Mouse (Mus musculus): ENCODE results near the gene Eml5.

Eml5 gene

GRCm38 (mm10) chr12:98833901-98834300 lies 67.4 kb downstream of the Eml5 start:
- no peak for DNase-seq (ENCODE audit: low spot score in 2 of 2)

GRCm38 (mm10) chr12:98832929-98833598 lies 68.2 kb downstream of the Eml5 start:
- DNase-seq (ENCODE audit: low spot score in 2 of 2): no peak

- no peak for DNase-seq (ENCODE audit: low spot score in 2 of 2)
Observed at GRCm38 (mm10) chr12:98831122-98831521, 70.2 kb downstream of the Eml5 start.

GRCm38 (mm10) chr12:98820781-98821180 lies 80.5 kb downstream of the Eml5 start:
- no peak for DNase-seq (ENCODE audit: low spot score in 2 of 2)

GRCm38 (mm10) chr12:98804078-98804748 lies 97.1 kb downstream of the Eml5 start:
- no peak for DNase-seq (ENCODE audit: low spot score in 2 of 2)

GRCm38 (mm10) chr12:98802245-98802644 lies 99.0 kb downstream of the Eml5 start:
- DNase-seq (ENCODE audit: low spot score in 2 of 2): no peak

GRCm38 (mm10) chr12:98800334-98800733 lies 101.0 kb downstream of the Eml5 start:
- no peak for DNase-seq (ENCODE audit: low spot score in 2 of 2)

- no peak for DNase-seq (ENCODE audit: low spot score in 2 of 2)
Observed at GRCm38 (mm10) chr12:98795731-98796318, 105.5 kb downstream of the Eml5 start.

- DNase-seq (ENCODE audit: low spot score in 2 of 2): no peak
Observed at GRCm38 (mm10) chr12:98784251-98784650, 117.0 kb downstream of the Eml5 start.

GRCm38 (mm10) chr12:98779148-98779547 lies 122.1 kb downstream of the Eml5 start:
- DNase-seq (ENCODE audit: low spot score in 2 of 2): peak in 1 of 2 experiments; percentile 66

- no peak for DNase-seq (ENCODE audit: low spot score in 2 of 2)
Observed at GRCm38 (mm10) chr12:98777509-98777908, 123.8 kb downstream of the Eml5 start.

GRCm38 (mm10) chr12:98766241-98766640 lies 135.0 kb downstream of the Eml5 start:
- no peak for DNase-seq (ENCODE audit: low spot score in 2 of 2)

- DNase-seq (ENCODE audit: low spot score in 2 of 2): no peak
Observed at GRCm38 (mm10) chr12:98759700-98760099, 141.6 kb downstream of the Eml5 start.

- no peak for DNase-seq (ENCODE audit: low spot score in 2 of 2)
Observed at GRCm38 (mm10) chr12:98757636-98758035, 143.6 kb downstream of the Eml5 start.

- DNase-seq (ENCODE audit: low spot score in 2 of 2): no peak
Observed at GRCm38 (mm10) chr12:98747380-98747753, 153.9 kb downstream of the Eml5 start.

- DNase-seq (ENCODE audit: low spot score in 2 of 2): peak; percentile 91 to 92
Observed at GRCm38 (mm10) chr12:98746746-98747379, 154.4 kb downstream of the Eml5 start, which contains the start of gene Zc3h14. Gene Zc3h14 (plus strand): TSS chr12:98746964.

- DNase-seq (ENCODE audit: low spot score in 2 of 2): peak in 1 of 2 experiments; percentile 13
Observed at GRCm38 (mm10) chr12:98746131-98746530, 155.2 kb downstream of the Eml5 start.

- no peak for DNase-seq (ENCODE audit: low spot score in 2 of 2)
Observed at GRCm38 (mm10) chr12:98745626-98746025, 155.7 kb downstream of the Eml5 start.

- no peak for DNase-seq (ENCODE audit: low spot score in 2 of 2)
Observed at GRCm38 (mm10) chr12:98741011-98741501, 160.2 kb downstream of the Eml5 start.

GRCm38 (mm10) chr12:98737801-98738350 lies 163.4 kb downstream of the Eml5 start:
- no peak for DNase-seq (ENCODE audit: low spot score in 2 of 2)

GRCm38 (mm10) chr12:98736951-98737800 lies 164.1 kb downstream of the Eml5 start, which contains the start of gene Ptpn21:
Gene Ptpn21 (minus strand): TSS chr12:98737405.
- DNase-seq (ENCODE audit: low spot score in 2 of 2): peak in 1 of 2 experiments; percentile 21
